Mouse (Mus musculus) MEL (cell line): ENCODE results near the gene Slc22a7.

Source experiments
- MEF2A ChIP-seq: IDR thresholded peaks from 2 replicates; pipeline ENCODE4 v1.6.1; 2014; ENCODE audit warnings: low read depth, mild to moderate bottlenecking, inconsistent platforms, low read length, improper control_type of control experiment; ENCODE audit not compliant: poor library complexity, insufficient replicate concordance, severe bottlenecking; ENCODE audit errors: extremely low read depth
- NELFE ChIP-seq: IDR thresholded peaks from 2 replicates; pipeline ENCODE4 v1.6.1; 2011; ENCODE audit warnings: low read depth, low read length, improper control_type of control experiment
- TBP ChIP-seq: IDR thresholded peaks from 2 replicates; pipeline ENCODE4 v1.8.0; 2011; ENCODE audit warnings: low read depth, low read length, improper control_type of control experiment
- USF1 ChIP-seq: IDR thresholded peaks from 2 replicates; pipeline ENCODE4 v1.6.1; 2014; ENCODE audit warnings: low read depth, mild to moderate bottlenecking, inconsistent platforms, low read length, improper control_type of control experiment, moderate library complexity
- ZMIZ1 ChIP-seq: IDR thresholded peaks from 2 replicates; pipeline ENCODE4 v1.6.1; 2012; ENCODE audit warnings: low read depth, mild to moderate bottlenecking, inconsistent platforms, low read length, improper control_type of control experiment, moderate library complexity

DNA sequence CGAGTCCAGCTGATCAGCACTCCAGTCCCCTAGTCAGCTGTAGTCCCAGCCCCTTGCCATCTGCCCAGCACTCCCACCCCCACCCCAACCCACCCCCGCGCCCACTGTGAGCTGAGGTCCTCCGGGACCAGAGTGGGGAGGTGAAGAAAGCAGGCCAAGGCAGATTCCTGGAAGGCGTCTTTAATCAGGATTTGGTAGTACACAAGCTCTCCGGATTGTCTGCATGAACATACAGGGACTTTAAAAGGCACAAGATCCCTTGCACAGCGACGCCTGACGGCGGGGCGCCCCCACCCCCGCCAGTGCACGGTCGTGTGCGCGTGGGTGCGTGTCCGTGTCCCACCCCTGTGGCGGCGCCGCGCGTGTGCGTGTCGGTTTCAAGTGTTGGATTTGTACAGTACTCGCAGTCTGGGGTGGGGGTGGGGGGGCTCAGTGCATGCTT is 15.7 kb upstream of the Slc22a7 start:
- TF ChIP-seq NELFE: no peak
- no peak for TF ChIP-seq USF1
- no peak for TF ChIP-seq ZMIZ1
- TF ChIP-seq TBP: no peak
- no peak for TF ChIP-seq MEF2A
